Mouse (Mus musculus): ENCODE data around the gene Podxl2.

DNA sequence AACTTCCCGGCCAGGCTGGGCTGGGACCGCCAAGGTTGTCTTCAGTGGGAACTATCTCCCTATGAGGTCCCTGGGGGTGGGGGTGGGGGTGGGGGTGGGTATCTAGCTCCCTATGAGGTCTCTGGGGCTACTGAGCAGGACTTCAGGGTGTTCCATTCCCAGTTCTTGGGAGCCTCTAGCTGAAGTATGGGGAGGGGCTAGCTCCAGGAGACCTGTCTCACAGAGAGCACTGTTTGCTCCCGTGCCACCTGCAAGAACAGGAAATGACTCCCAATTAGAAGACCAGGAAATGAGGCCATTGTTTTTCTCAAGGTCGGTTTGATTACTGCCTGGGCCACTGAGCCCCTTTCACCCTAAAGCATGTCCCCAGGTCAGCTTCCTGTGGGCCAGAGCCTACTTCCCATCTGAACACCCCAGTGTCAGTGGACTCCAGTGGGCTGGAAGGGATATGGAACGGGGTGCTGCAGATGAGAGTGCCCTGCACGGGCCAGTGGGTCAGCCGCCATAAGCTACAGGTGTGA lies 62.9 kb downstream of the Podxl2 start:
- no peak for TF ChIP-seq CTCF (IDR thresholded peaks at IDR 0.05; ENCODE audit: extremely low read depth, insufficient read depth, insufficient read length, insufficient replicate concordance)
- no peak for TF ChIP-seq POLR2A (IDR thresholded peaks at IDR 0.05; ENCODE audit: low read depth, low read length)

Data from spleen, adult 2 months (tissue).